9 mouse cellular contexts compared by ENCODE assay signal in the genomic region with DNA sequence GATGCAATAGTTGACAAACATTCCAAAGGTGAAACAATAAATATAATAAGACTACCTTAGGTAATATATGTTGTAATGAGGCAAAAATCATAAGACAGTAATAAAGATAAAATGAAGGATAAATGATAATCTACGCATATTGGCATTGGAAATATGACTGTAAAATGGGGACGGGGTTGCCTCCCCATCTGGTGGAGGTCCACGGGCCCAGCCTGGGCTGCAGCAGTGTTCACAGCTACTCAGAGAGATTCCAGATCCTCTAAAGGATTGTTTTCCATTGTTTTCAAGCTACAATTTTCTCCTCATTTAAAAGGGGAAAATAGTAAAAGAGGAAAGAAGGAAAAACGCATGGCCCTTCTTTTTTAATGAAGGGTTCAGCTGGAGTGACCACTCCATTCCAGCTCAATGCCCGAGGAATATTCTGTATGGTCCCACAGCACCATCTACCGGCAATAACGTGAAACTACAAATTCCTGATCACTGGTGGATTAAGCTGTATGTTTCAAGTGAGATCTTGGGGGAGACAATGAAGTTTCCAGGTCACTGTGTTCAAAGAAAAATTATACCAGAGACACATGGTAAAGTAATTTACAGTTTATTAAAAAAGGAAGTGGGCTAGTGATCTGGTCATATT. TPM values are rescaled to one million over a fixed set of nuclear protein-coding genes. Genes with fewer than 3 reads are reported as not detected.
DNase-seq lines count a peak whose midpoint lies in the region; ATAC-seq and TF ChIP-seq lines count a peak whose summit lies in the region.
"Had no signal": no experiment of that assay in that cellular context is flagged by ENCODE, and none has a peak within 500 bp of the region (broad histone marks: within the 10 kb centered on the region; RNA-seq: fewer than 3 reads in every experiment).

No protein-coding gene starts in this region.

- H3K4me3 ChIP-seq in gastrocnemius, adult 2 months: no peak overlapping the region
- H3K4me3 ChIP-seq in kidney, embryonic 16.5 days (ENCODE audit: low read length): no peak overlapping the region
- H3K4me3 ChIP-seq in liver, embryonic 13.5 days (replicated peaks): no peak overlapping the region

- no peak overlapping the region for H3K27ac ChIP-seq in gastrocnemius, adult 2 months
- no peak overlapping the region for H3K27ac ChIP-seq in kidney, embryonic 16.5 days (ENCODE audit: low read length)
- no peak overlapping the region for H3K27ac ChIP-seq in liver, embryonic 13.5 days

- TF ChIP-seq CTCF in gastrocnemius, adult 2 months (IDR thresholded peaks at IDR 0.05): peak; percentile 86

- DNase-seq in gastrocnemius, adult 2 months: peak; percentile 20
- no peak for DNase-seq in gastrocnemius, adult 8-10 months (ENCODE audit: low spot score in 2 of 2)
- DNase-seq in MEL-GATA-1-ER (ENCODE audit: extremely low read depth, low read depth): peak; percentile 39
- DNase-seq in cerebellum, adult 8-10 months: peak; percentile 23
- peak; percentile 77 for DNase-seq in forelimb bud, embryonic 11.5 days (ENCODE audit: low read depth, low spot score)
- DNase-seq in liver, embryonic 13.5 days: peak; percentile 22
- DNase-seq in ovary, postnatal 10 days (ENCODE audit: low spot score): peak; percentile 10

- no peaks in the 10 kb centered on the region for H3K4me1 ChIP-seq in kidney, embryonic 16.5 days (ENCODE audit: insufficient read depth, low read length)
- peaks cover 28% of the 10 kb centered on the region for H3K4me1 ChIP-seq in liver, embryonic 13.5 days (replicated peaks)

- peak; percentile 67; the same call in 1 of the 2 replicates for ATAC-seq in kidney, embryonic 16.5 days (ENCODE audit: low FRiP score, low TSS enrichment)
- no peak for ATAC-seq in liver, embryonic 13.5 days (ENCODE audit: low read depth)

- H3K9me3 ChIP-seq in kidney, embryonic 16.5 days (ENCODE audit: low read length): no peaks in the 10 kb centered on the region
- H3K9me3 ChIP-seq in liver, embryonic 13.5 days (replicated peaks): no peaks in the 10 kb centered on the region

- 40% methylated on average over 7 of the region's 7 CpGs for WGBS in kidney, embryonic 16.5 days
- WGBS in liver, embryonic 13.5 days (ENCODE audit: insufficient replicate concordance): 30% methylated on average over 7 of the region's 7 CpGs

- H3K9ac ChIP-seq in kidney, embryonic 16.5 days (replicated peaks; ENCODE audit: low read length): no peak overlapping the region
- H3K9ac ChIP-seq in liver, embryonic 13.5 days: no peak overlapping the region

- no peaks in the 10 kb centered on the region for H3K36me3 ChIP-seq in kidney, embryonic 16.5 days (ENCODE audit: insufficient read depth, low read length)
- no peaks in the 10 kb centered on the region for H3K36me3 ChIP-seq in liver, embryonic 13.5 days

- H3K4me2 ChIP-seq in kidney, embryonic 16.5 days (replicated peaks; ENCODE audit: low read depth, low read length): no peak overlapping the region
- no peak overlapping the region for H3K4me2 ChIP-seq in liver, embryonic 13.5 days

- H3K27me3 ChIP-seq in kidney, embryonic 16.5 days (ENCODE audit: insufficient read depth, low read length): no peaks in the 10 kb centered on the region
- no peaks in the 10 kb centered on the region for H3K27me3 ChIP-seq in liver, embryonic 13.5 days

- intact Hi-C loops in gastrocnemius, adult 2 months (cut with DNase I): loop anchor here (5.0 kb wide), 2 partner anchors 205 to 1500 kb away; no protein-coding TSS in a partner anchor

RNA-seq across cellular contexts. Expression of gene Cd55b, which starts 50.8 kb away (rescaled TPM):
- 1 to 10 TPM in 1 of 2 experiments, under 1 TPM in 1; 0.67 to 1.2 TPM for total RNA-seq in gastrocnemius, adult 2 months (2021)
- 1 to 10 TPM in 3 of 4 experiments, under 1 TPM in 1; 0.54 to 2.7 (median 1.3) TPM for total RNA-seq in gastrocnemius, adult 8-10 months (2022)
- polyA plus RNA-seq in kidney, embryonic 16.5 days (2015; fragmentation: Nextera tagmentation; extraction: Ambion mirVana): 0.21 TPM in 1 of 2 replicates, not detected in the other
- not detected in 2 replicates for polyA plus RNA-seq in liver, embryonic 13.5 days (2015; fragmentation: Nextera tagmentation; extraction: Ambion mirVana)
- total RNA-seq: left cerebral cortex, postnatal 36 days had no signal

Comparison
In these comparisons a context has a peak if more than half of its experiments do, and no peak if none do; other contexts are left out.
1. DNase-seq: peak in gastrocnemius, adult 2 months (single experiment), MEL-GATA-1-ER (single experiment), cerebellum, adult 8-10 months (single experiment), forelimb bud, embryonic 11.5 days (single experiment), liver, embryonic 13.5 days (single experiment) and ovary, postnatal 10 days (single experiment); none in gastrocnemius, adult 8-10 months (0 of 2).